Mouse (Mus musculus) c-Kit-positive CD71-negative TER-119-negative erythroid progenitor cells, embryonic 14.5 days (primary cell): Measurements from ENCODE around the gene Esyt3.

Experiments used
- DNase-seq: peaks from one replicate; pipeline ENCODE4 v3.0.0-alpha.2; 2013; ENCODE audit warnings: low read depth

Esyt3 gene

DNA sequence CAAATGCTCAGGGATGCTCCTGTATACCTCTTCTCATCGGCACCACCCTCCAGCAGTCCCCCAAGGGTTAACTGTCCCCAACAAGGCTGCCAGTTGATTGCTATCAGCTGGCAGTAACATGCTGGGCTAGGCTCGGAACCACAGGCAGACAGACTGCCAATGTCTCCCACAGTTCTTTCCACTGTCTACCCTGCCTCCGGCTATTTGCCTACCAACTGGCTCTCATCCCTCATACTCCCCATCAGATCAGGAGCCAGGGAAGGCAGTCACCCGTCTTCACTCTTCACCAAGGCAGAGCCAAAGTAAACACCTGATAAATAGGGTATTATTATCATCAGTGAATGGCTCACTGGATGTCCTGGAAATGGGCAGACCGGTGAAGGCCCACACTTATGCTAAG lies 3.6 kb downstream of the Esyt3 start:
- DNase-seq = no peak

DNA sequence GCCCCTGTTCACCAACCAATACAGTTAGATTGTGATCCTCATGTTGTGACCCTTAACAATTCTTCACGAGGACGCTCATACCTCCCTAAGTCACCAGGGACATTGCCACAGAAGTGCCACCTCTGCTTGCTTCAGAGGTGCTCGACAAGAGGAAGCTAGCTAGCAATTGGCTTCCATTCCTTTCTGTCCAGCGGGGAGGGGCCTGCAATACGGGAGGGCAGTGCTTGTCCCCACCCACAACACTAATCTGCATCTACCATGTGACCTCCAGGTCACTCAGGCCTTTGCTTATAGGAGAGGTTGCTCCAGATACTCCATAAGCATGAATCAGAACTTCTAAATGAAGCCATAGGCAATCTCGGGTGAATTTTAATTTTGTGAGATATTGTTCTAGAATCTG lies 5.0 kb downstream of the Esyt3 start:
- DNase-seq = no peak

DNA sequence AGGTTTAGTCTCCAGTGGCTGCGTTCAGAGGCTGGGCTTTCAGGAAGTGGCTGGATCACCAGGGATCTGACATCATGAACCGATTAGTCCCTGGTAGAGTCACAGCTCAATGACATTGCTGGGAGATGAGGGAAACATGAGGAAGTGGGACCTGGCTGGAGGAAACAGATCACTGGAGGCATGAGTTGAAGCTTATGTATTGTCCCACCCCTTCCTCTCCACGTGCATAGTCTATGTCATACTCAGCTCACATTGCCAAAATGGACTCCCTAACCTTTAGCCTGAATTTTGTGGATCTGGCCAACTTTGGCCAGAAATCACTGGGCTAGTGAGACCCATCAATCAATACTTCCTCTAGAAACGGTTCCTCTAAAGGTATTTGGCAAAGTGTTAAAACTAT lies 5.4 kb downstream of the Esyt3 start:
- no peak for DNase-seq

DNA sequence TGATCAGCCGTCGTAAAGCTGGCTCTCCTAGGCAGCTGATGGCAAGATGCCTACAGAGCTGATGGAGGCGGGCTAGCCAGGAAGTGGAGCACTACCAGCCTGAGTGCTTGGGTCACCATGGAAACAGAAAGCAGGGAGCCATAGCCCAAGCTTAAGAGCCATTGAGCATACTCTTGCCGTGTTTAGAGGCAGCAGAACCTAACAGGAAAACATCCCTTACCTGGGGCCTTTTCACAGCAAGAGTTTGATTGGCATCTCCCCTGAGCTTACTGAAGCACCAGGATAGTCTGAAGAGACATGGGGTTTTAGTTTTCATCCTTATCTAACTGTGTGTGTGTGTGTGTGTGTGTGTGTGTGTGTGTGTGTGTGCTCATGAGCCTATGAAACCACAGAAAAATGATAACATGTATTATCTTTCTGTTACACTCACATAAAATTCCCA lies 13.0 kb downstream of the Esyt3 start:
- DNase-seq = no peak

DNA sequence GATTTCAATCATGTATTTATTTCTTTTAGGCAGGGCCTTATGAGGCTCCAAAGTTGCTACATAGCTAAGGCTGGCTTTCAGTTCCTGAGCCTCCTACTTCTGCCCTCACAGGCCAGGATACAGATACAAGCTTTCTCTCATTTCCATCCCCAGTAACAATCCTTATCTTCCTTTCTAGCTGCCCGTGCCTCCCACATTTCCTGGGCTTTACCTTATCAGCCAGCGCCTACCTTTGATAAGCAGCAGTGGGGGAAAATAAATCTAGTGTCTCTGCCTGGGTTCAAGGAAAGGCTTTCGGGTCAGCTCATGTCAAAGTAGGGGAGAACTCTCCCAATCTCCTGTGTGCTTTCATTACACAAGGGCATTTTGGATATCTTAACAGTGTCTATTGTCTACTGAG lies 16.8 kb downstream of the Esyt3 start:
- no peak for DNase-seq

DNA sequence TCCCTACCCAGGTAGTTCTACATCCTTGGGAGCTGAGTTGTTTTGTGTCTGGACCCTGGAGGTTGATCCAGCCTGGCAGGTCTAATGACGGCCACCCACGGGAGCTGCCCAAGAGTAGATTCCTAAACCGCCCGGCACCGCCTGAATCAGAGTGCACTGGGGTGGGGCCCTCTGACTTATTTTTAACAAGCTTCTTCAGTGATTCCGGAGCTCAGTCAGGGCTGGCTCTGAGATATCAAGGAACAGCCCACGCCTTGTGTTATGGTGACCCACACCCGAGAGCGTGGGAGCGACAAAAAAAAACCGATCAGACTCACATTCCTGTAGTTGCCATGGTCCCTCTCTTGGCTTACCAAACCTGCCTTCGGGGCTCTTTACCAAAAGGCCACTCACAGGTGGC lies 18.2 kb downstream of the Esyt3 start:
- no peak for DNase-seq

DNA sequence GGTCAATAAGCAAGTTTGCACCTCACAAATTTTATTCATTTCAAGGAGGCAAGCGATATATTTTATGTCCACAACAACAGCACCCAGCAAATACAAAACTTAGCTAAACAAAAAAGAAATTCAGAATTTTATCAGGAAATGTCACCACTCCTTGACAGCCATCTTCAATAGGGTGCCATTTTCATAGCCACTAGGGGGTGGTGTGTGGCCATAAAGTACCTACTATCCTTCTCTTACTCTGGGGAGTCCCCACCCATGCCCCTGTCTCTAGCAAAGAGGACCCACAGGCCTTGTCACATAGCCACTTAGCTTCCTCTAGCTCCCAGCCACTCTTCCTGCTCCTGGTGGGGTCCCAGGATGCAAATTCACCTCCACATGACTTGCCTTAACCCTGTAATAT lies 19.2 kb downstream of the Esyt3 start:
- DNase-seq = no peak

DNA sequence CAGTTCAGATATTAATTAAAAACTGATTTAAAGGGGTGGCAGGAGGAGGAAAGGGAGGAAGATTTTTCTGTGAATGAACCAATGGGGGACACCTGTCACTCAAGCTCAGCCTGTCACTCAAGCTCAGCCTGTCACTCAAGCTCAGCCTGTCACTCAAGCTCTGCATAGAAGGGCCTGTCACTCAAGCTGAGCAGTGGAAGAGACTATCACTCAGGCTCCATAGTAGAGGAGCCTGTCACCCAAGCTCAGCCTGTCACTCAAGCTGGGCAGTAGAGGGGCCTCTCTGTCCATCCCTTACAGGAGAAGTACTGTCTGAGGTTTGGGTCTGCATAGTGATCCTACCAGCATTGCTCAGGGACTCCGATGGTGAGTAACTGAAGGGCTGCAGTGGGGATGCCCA lies 20.1 kb downstream of the Esyt3 start:
- DNase-seq = no peak

DNA sequence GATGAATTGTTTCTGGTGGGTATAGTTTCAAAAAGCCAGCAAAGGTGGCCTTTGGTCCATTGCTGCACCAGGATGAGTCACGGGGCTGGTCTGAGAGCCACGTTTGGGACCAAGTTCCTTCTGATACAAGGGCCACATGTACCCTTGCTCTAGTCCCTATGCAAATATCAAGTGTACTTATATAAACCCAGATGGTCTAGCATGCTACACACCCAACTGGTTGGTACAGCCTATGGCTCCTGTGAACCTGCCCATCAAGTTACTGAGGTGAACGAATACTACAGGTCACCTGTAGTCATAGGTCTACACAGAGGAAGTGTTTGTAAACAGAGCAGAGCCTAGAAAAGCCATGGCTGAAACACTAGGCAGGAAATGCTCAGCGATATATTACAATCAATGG lies 21.8 kb downstream of the Esyt3 start:
- no peak for DNase-seq

DNA sequence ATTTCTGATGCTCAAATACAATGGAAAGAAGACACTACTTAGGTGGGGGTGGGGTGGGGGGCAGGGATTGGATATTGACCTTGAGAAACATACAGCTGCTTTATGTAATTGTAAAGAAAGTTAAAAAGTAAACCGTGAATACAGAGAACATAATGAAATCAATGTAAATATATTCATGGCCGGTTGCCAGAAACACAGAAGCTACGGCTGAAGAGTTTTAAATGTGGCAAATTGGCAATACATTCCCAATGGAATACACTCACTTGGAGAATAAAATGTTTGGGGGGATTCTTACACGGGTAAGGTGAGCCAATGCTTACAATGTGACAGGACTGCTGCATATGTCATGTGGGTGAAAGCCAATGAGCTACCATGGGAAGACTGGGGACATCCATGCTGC lies 31.5 kb downstream of the Esyt3 start:
- DNase-seq = no peak

DNA sequence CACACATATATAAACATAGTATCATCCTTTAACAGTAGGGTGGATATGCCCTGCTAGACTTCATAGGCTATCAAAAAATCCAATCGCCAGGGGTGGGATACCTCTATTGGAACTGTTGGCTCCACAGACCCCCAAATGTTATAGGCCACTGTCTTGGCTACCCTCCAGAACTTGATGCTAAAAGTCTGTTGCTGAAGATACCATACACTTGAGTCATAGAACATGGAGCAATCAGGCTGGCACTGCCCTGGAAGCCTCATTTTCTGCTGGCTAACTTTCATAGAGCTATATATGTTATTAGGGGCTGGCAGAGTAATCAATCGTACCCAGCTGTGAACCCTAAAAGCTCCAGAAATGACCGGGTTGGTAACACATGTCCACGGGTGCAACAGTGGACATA lies 32.4 kb downstream of the Esyt3 start:
- DNase-seq = no peak

DNA sequence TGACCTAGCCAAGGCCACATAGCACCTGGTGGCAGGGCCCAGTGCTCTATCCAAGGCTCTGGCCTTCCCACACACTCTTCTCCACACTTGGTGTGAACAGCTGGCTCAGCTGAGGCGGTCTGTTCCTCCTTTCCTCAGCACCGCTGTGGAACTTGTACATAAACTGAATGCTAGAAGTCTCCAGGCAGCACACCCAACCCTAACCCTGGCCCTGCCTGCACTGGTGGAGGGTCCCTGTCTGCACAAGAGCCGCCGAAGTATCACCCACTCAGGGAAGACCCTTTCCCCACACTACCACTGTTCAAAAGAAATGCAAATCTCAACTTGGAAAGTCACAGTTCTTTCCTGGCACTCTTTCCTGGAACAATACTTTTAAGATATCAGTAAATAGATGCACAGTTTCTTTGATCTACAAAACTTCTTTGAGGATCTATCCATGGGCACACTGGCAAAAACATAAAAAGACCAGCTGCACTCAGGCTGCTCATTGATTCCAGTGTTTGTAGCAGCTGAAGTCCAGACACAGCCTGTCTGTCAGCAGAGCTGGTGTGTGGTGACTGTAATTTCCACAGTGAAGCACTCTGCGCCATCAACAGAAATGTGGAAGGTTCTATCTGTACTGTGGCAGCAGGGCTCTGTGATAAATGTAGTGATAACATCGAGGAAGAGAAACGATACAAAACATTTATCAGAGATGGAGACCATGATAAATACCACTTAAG lies 33.0 kb downstream of the Esyt3 start:
- no peak for DNase-seq

DNA sequence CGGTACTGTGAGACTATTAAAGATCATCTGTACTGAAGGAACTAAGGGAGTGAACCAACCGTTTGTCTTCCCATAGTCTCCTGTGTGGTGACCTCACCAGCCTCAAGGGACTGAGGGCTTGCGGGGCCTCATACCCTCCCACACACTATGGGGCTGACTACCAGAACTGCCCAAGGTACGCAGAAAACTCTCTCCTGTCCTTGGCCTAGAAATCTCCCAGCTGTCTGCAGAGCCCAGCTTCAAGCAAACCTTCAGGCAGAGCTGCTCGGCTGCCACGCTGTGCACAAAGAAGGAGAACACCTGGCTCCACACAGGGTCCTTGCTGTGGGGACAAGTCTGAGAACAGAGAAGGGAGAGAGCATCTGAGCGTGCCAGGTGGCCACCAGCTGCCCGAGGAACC lies 38.4 kb downstream of the Esyt3 start:
- no peak for DNase-seq

DNA sequence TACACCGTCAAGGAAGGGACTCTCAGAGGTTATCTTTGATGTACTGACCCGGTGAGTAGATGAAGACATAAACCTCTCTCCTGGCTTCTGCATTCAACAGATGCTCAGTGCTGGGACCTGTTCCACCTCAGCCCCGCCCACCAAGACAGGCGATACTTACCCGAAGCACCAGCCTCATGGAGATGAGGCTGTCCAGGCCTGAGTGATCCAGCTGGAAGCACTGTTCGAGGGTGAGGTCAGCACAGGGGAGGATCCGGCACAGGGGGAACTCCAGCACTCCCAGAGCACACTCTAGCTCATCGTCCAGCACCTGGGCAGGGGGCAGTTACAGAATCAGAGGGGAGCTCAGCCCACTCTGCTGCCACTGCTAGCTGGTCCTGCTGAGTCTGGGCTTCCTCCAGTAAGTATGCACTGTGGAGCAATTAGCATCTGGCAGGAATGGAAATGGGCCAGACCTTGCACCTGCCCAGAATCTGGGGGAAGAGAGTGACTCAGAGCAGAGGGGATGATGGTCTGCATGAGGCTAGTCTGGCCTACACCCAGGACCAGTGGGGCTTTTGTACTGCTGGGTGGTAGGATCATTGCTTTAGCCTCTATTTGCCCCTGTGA lies 38.9 kb downstream of the Esyt3 start:
- no peak for DNase-seq

DNA sequence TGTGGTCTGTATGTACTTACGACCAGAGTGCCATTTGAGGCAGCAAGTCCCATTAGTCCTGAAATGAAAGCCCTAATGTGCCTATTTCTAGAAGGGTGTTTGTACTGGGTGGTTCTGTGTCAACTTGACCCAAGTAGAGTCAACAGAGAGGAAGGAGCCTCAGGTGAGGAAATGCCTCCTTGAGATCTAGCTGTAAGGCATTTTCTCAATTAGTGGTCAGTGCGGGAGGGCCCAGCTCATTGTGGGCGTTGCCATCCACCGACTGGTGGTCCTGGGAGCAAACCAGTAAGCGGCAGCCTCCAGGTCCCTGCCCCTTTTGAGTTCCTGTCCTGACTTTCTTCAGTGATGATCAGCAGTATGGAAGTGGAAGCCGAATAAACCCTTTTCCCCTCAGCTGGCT lies 52.1 kb downstream of the Esyt3 start:
- DNase-seq = no peak

DNA sequence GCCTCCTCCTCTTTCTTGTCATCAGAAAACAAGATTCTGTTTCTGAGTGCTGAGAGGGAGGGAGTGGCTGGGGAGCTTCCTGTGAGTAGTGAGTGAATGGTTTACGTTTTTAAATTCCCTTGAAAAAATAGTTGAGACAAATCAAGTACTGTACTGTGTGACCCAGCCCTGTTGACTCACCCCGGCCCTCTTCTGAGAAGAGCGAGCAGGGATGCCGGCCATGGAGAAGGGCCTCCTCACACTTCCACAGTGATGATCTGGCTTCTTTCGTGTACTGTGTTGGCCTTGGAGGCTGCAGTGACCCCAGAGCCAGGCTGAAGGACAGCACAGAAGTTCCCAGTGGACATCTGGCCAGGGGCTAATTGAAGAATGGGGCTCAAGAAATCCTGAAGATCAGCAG lies 54.1 kb downstream of the Esyt3 start:
- DNase-seq = no peak
